Mouse (Mus musculus) liver, adult 2 months (tissue): ENCODE data around the gene Olfr1013.

Source experiments
- CTCF ChIP-seq: fragments of 200-500 bp; IDR thresholded peaks from 2 replicates; pipeline ENCODE4 v1.5.1; 2011; ENCODE audit warnings: low read depth, low read length, control low read depth
- POLR2A ChIP-seq: fragments of 200-500 bp; IDR thresholded peaks from 2 replicates; pipeline ENCODE4 v1.6.1; 2011; ENCODE audit warnings: low read length, control low read depth; ENCODE audit not compliant: insufficient read depth; ENCODE audit errors: extremely low read depth

- no peak for TF ChIP-seq CTCF
- no peak for TF ChIP-seq POLR2A
Observed at GRCm38 (mm10) chr2:85802444-85802843, 35.5 kb downstream of the Olfr1013 start, which contains the start of gene Olfr1016.
